In the genomic region with DNA sequence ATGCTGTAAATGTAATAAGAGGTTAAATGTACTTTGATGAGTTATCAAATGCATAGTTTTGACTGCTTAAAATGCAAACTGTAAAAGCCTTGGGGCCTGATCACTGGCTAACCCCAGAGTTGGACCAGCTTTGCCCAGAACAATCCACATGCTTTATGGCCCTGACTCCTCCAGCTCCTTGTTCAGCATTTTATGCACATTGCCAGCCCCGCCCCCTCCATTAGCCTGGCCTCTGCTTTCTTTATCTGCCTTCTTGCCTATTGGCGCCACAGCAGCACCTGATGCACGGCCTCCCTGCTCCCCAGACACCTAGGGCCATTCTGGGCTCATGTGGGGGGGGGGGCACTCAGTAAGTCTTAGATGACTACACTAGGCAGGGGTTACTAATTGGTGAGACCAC, we compare ENCODE assay signal across 13 mouse cellular contexts. TPM values are rescaled to one million over a fixed set of nuclear protein-coding genes. Genes with fewer than 3 reads are reported as not detected.
A peak's percentile ranks its signal among the peaks of the same experiment; 100 is the strongest.
DNase-seq lines count a peak whose midpoint lies in the region; ATAC-seq and TF ChIP-seq lines count a peak whose summit lies in the region.
"Had no signal": no experiment of that assay in that cellular context is flagged by ENCODE, and none has a peak within 500 bp of the region (broad histone marks: within the 10 kb centered on the region; RNA-seq: fewer than 3 reads in every experiment).

No protein-coding gene starts in this region.

- no peak for ATAC-seq in liver, postnatal 0 days
- peak; percentile 76 for ATAC-seq in intestine, embryonic 16.5 days
- ATAC-seq in stomach, embryonic 15.5 days (ENCODE audit: insufficient read depth, low FRiP score, low read depth), result peak; percentile 50; the same call in 1 of the 2 replicates
- ATAC-seq: activated CD4-positive, CD25-positive, alpha-beta regulatory T cell, adult 4 months; hindbrain, postnatal 0 days had no signal

- H3K9me3 ChIP-seq in liver, postnatal 0 days (ENCODE audit: low read length), result no peaks in the 10 kb centered on the region
- no peaks in the 10 kb centered on the region for H3K9me3 ChIP-seq in intestine, embryonic 16.5 days (ENCODE audit: control insufficient read depth, low read length)
- H3K9me3 ChIP-seq in stomach, embryonic 15.5 days, result no peaks in the 10 kb centered on the region
- H3K9me3 ChIP-seq: embryonic facial prominence, embryonic 15.5 days had no signal

- no peak overlapping the region for H3K27ac ChIP-seq in liver, postnatal 0 days (ENCODE audit: low read depth)
- no peak overlapping the region for H3K27ac ChIP-seq in intestine, embryonic 16.5 days (ENCODE audit: low read length)
- no peak overlapping the region for H3K27ac ChIP-seq in stomach, embryonic 15.5 days
- H3K27ac ChIP-seq: embryonic facial prominence, embryonic 15.5 days; hindbrain, postnatal 0 days had no signal

- DNase-seq in liver, result peak; percentile 69
- DNase-seq in liver, postnatal 0 days, result no peak
- peak; percentile 65 to 79 for DNase-seq in kidney, postnatal 25 days
- DNase-seq in natural killer cell, adult 2 months (ENCODE audit: low spot score in 2 of 2), result no peak
- DNase-seq in thymus, postnatal 36 days, result no peak
- DNase-seq in left cerebral cortex, adult 11 months (ENCODE audit: low spot score), result no peak
- DNase-seq: cerebellum, postnatal 14 days; thymus, postnatal 4 days had no signal

- no peak for TF ChIP-seq EP300 in liver, postnatal 0 days (IDR thresholded peaks at IDR 0.05; ENCODE audit: low read depth)

- no peak overlapping the region for H3K9ac ChIP-seq in liver, postnatal 0 days (replicated peaks)
- no peak overlapping the region for H3K9ac ChIP-seq in intestine, embryonic 16.5 days (ENCODE audit: low read depth, low read length)
- H3K9ac ChIP-seq in stomach, embryonic 15.5 days, result no peak overlapping the region
- H3K9ac ChIP-seq: embryonic facial prominence, embryonic 15.5 days had no signal

- H3K4me2 ChIP-seq in liver, postnatal 0 days (ENCODE audit: low read depth, low read length), result no peak overlapping the region
- no peak overlapping the region for H3K4me2 ChIP-seq in intestine, embryonic 16.5 days (ENCODE audit: low read depth, low read length)
- H3K4me2 ChIP-seq in stomach, embryonic 15.5 days, result no peak overlapping the region
- H3K4me2 ChIP-seq: embryonic facial prominence, embryonic 15.5 days had no signal

- no peaks in the 10 kb centered on the region for H3K27me3 ChIP-seq in liver, postnatal 0 days (ENCODE audit: insufficient read depth, low read length)
- no peaks in the 10 kb centered on the region for H3K27me3 ChIP-seq in intestine, embryonic 16.5 days (replicated peaks; ENCODE audit: control insufficient read depth, insufficient read depth, low read length)
- H3K27me3 ChIP-seq in stomach, embryonic 15.5 days (replicated peaks), result no peaks in the 10 kb centered on the region
- H3K27me3 ChIP-seq: embryonic facial prominence, embryonic 15.5 days had no signal

- 71% methylated on average over 3 of the region's 3 CpGs for WGBS in liver, postnatal 0 days (ENCODE audit: insufficient replicate concordance)
- 39% methylated on average over 3 of the region's 3 CpGs for WGBS in intestine, embryonic 16.5 days
- 60% methylated on average over 3 of the region's 3 CpGs for whole genome bisulfite sequencing in stomach, embryonic 15.5 days

- H3K36me3 ChIP-seq in liver, postnatal 0 days (replicated peaks; ENCODE audit: insufficient read depth, low read length), result no peaks in the 10 kb centered on the region
- H3K36me3 ChIP-seq in intestine, embryonic 16.5 days (ENCODE audit: control insufficient read depth, insufficient read depth, low read length), result no peaks in the 10 kb centered on the region
- no peaks in the 10 kb centered on the region for H3K36me3 ChIP-seq in stomach, embryonic 15.5 days
- H3K36me3 ChIP-seq: embryonic facial prominence, embryonic 15.5 days had no signal

- no peaks in the 10 kb centered on the region; the same call in none of the 2 replicates for H3K4me1 ChIP-seq in liver, postnatal 0 days (ENCODE audit: insufficient read depth)
- no peaks in the 10 kb centered on the region for H3K4me1 ChIP-seq in intestine, embryonic 16.5 days (ENCODE audit: control insufficient read depth, insufficient read depth, low read length)
- H3K4me1 ChIP-seq in stomach, embryonic 15.5 days, result no peaks in the 10 kb centered on the region
- H3K4me1 ChIP-seq: embryonic facial prominence, embryonic 15.5 days had no signal

- no peak overlapping the region for H3K4me3 ChIP-seq in liver, postnatal 0 days (ENCODE audit: low read depth, low read length)
- H3K4me3 ChIP-seq in intestine, embryonic 16.5 days (ENCODE audit: low read length), result no peak overlapping the region
- H3K4me3 ChIP-seq in stomach, embryonic 15.5 days (replicated peaks), result no peak overlapping the region
- H3K4me3 ChIP-seq: embryonic facial prominence, embryonic 15.5 days had no signal

- TF ChIP-seq CTCF in liver, postnatal 0 days (IDR thresholded peaks at IDR 0.05; ENCODE audit: low read depth), result no peak

RNA-seq across cellular contexts. Expression of gene Cfap54, which starts 17.8 kb away (rescaled TPM):
- polyA plus RNA-seq in liver, postnatal 0 days (2015; fragmentation: Nextera tagmentation; extraction: Ambion mirVana), result 0.11 and 0.41 TPM in 2 replicates
- polyA plus RNA-seq in intestine, embryonic 16.5 days (2015; fragmentation: Nextera tagmentation; extraction: Ambion mirVana), result 0.05 and 0.09 TPM in 2 replicates
- 0.21 and 0.26 TPM in 2 replicates for polyA plus RNA-seq in stomach, embryonic 15.5 days (2015; fragmentation: Nextera tagmentation; extraction: Ambion mirVana)

Comparison
In these comparisons a context has a peak if more than half of its experiments do, and no peak if none do; other contexts are left out.
1. DNase-seq: peak in liver (single experiment) and kidney, postnatal 25 days (2 of 2); none in liver, postnatal 0 days (single experiment), natural killer cell, adult 2 months (0 of 2), thymus, postnatal 36 days (0 of 2) and left cerebral cortex, adult 11 months (single experiment).